ENCODE assay signal across 11 mouse cellular contexts in genomic region chr13:58968168-58968567, GRCm38 (mm10).
DNase-seq lines count a peak whose midpoint lies in the region.
"Had no signal": no experiment of that assay in that cellular context is flagged by ENCODE, and none has a peak within 500 bp of the region (broad histone marks: within the 10 kb centered on the region; RNA-seq: fewer than 3 reads in every experiment).

No protein-coding gene starts in this region.

- intact Hi-C loops in heart, postnatal 25 days (cut with DNase I), result no loop called here

- DNase-seq in heart, adult 11 months, result peak; percentile 88
- DNase-seq in heart, postnatal 25 days (ENCODE audit: low spot score), result no peak
- peak; percentile 21 for DNase-seq in ovary, postnatal 14 days (ENCODE audit: low spot score)
- DNase-seq in ovary, postnatal 10 days (ENCODE audit: low spot score), result no peak
- DNase-seq in cerebellum, adult 8-10 months, result peak; percentile 77
- DNase-seq in heart, postnatal 4 days, result peak; percentile 64
- no peak for DNase-seq in lung, adult 18-20 months
- DNase-seq: adrenal gland, adult 8-10 months; kidney, postnatal 14 days; lung, postnatal 36 days; right cerebral cortex, adult 18-20 months had no signal

Comparison
In these comparisons a context has a peak if more than half of its experiments do, and no peak if none do; other contexts are left out.
1. DNase-seq: peak in heart, adult 11 months (single experiment), ovary, postnatal 14 days (single experiment), cerebellum, adult 8-10 months (single experiment) and heart, postnatal 4 days (single experiment); none in heart, postnatal 25 days (single experiment), ovary, postnatal 10 days (single experiment) and lung, adult 18-20 months (0 of 2).